Mouse (Mus musculus): ENCODE measurements at regions not wholly inside any gene's neighbourhood (a gene's known extent, or its start where the extent isn't known, plus 50 kb on each side); places are given as distances from the start of the nearest gene placed in this dataset.

DNA sequence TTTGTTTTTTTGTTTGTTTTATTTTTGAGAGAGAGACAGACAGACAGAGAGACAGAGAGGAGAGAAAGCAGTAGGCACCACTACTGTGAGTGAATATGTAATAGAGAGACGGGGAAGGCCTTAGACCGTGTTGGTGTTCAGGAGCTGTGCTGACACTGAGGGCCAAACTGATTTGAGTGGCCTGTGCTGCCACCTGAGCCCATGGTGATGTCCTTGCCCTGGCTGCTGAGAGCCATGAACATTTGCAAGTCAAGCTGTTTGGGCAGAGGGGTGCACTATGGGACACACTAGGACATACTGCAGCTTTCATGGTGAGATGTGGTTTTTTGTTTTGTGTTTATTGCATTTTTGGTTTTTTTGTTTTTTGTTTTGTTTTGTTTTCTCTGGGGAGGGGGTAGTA is 320.3 kb upstream of the Id4 start:
- TF ChIP-seq EP300 (IDR thresholded peaks at IDR 0.05; ENCODE audit: low read depth) (no peak), CTCF (IDR thresholded peaks at IDR 0.05; ENCODE audit: low read depth) (no peak)

Data from heart, postnatal 0 days (tissue).